Mouse (Mus musculus) forelimb bud, embryonic 11.5 days (tissue): ENCODE data around the gene Pklr.
"Not testable (repeated sequence)": the region's sequence is repeated elsewhere in the genome, so short reads cannot be mapped to it uniquely, and the experiment has no call there.

Experiments
- DNase-seq: peaks from one replicate; pipeline ENCODE4 v3.0.0-alpha.2; 2012; ENCODE audit warnings: low read depth, low spot score

The Pklr gene

GRCm38 (mm10) chr3:89124241-89124640 is 11.7 kb upstream of the Pklr start:
- DNase-seq: no peak

DNA sequence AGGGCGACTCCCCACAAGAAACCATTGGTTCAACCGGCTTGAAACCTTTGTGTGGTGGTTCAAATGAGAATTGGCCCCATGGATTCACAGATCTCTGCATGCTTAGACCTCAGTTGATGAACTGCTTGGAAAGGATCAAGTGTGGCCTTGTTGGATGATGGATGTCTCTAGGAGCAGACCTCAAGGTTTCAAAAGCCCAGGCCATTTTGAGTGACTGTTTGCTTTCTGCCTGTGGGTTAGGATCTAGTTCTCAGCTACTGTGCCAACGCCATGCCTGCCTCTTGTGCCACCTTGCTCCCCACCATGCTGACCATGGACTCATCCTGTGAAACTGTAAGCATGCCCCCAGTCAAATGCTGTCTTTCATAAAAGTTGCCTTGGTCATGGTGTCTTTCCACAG is 10.0 kb upstream of the Pklr start:
- DNase-seq: no peak

DNA sequence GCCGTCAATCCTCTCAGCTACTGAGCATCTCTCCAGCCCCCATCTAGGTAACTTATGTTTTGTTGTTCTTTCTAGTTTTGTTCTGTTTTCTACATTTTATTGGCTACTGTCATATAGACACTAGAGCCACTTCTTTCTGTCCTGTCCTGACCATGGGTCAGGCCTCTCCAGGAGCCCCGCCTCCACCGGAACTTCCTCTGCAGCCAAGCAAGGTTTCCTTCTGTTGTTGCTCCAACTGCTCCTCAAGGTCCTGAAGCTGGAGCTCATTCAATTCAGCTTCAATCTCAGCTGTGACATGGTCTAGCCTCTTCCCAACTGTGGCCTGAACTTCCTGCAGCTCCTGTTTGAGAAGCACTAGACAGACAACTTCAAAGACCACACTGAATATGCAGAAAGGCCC is 6.0 kb upstream of the Pklr start:
- DNase-seq: no peak

DNA sequence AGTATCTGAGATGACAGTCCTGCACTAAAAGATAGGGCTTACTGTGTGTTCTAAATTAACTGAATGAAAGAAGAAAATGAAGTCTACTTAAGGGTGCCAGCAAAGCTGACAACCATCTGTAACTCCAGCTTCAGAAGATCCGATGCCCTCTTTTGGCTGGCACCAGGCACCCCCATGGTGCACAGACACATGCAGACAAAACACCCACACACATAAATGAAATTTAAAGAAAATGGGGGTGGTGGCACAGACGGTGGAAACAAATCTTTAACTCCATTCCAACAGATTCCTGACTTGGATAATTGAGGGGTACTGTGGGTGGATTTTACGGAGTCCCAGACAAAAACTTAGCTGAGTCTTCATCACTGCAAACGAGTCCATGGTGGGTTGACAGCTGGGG is 4.1 kb upstream of the Pklr start:
- no peak for DNase-seq

DNA sequence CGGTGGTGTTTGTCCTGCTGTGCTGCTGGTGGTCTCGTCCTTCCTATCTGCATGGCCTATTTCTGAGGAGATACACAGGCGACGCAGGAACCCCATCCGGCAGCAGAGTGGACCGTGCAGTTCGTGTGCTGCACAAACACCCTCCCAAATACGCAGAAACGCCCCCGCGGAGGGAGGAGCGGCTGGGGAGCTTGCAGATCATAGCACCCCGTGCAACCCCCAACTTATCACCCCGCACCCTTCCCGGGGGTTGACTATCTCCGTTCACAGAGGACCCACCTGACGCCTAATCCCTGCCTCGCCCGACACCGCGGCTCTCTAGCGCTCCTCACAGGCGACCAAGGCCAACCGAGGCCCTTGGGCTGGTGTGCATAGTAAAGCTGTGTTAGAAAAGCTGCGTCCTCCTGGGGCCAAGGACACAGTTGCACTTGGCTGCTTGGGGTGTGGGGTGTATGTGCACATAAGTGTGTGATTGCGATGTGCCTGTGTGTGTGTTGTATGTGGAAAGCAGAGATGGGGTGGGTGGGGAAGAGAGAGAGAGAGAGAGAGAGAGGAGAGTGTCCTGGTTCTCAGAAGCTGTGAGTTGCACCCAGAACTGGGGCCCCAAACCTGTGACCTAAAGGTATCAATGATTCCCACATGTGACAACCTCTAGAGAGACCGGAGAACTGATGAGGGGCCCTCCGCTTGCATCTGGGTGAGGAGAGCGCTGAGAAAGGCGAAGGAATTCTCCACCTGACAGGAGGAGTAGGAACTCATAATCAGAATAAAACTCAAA is 3.5 kb upstream of the Pklr start:
- no peak for DNase-seq

- DNase-seq: no peak
Observed at GRCm38 (mm10) chr3:89133063-89133450, 2.9 kb upstream of the Pklr start.

DNA sequence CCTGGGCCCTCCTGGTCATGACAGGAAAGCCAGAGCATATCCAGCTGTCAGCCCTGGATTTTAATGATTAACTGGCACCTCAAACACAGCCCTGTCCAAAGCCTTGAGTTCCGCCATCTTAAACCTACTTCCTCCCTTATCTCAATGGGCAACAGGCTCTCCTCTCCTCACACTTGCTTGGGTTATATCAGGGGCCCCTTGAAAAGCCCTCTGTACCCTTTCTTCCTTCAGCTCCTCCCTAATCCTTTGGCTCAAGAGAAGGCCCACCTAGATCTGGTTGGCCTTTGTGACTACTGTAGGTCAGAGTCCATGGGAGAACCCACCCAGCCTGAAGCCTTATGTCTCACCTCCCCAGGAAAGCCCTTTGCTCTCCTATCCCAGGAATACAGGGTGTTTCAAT is 2.2 kb upstream of the Pklr start:
- DNase-seq: no peak

GRCm38 (mm10) chr3:89136365-89136764 is 423 bp downstream of the Pklr start:
- DNase-seq: no peak

GRCm38 (mm10) chr3:89144821-89145220 is 8.9 kb downstream of the Pklr start:
- DNase-seq: no peak

DNA sequence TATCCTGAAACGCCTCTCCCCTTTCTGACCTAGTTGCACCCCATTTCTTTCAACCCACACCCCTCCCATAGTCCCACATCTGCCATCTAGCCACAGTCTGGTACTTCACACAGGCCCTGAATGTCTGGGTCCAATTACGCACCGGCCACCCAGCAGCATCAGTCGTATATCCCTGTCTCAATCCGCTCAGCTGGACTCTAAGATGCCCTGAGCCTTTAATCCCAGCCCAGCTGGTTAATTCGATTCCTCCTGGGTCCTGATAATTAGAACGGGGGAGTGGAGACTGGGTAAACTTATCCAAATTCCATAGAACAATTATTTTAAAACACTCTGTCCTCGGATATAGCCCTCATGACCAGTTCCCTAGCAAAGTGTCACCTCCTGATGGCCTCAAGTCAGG is 9.6 kb downstream of the Pklr start:
- DNase-seq: no peak

DNA sequence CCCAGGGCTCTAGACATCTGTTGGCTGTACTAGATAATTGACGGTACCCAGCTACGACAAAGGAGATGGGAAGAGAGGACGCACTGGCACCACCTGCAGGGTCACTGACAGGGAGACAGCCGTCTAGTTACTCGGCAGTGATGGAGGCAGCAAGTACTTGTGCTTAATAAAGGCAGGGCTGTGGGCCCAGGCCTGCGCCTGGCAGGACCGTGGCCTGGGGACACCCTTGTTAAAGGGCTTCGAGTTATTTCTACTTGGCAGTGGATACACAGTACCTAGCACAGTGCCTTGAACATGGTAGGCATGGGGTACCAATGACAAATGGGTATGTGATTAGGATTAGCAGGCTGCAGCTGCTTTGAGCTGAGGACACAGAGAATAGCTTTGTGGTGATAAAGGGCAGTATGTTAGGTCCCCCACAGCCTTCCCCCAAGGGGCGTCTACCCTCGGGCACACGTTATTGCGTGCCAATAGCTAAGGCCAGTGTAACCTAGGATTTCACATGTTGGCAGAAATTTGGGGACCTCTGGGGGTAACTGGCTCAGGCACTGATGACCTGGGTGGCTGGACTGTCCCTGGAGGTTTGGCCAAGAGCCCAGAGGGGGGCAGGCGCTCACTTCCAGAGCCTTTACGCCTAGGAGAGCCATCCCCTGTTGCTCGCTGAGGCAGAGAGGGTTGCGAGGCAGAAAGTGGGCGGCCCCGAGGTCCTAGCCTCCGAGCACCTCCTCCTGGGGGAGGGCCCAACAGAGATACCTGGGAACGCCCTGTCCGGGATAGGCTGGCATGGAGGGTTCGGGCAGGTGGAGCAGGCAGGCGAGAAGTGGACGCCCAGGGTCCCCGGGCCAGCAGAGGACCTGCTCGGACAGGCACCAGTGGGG is 11.4 kb downstream of the Pklr start:
- DNase-seq: no peak

GRCm38 (mm10) chr3:89147979-89148311 is 12.0 kb downstream of the Pklr start:
- no peak for DNase-seq

GRCm38 (mm10) chr3:89148567-89148966 is 12.6 kb downstream of the Pklr start:
- DNase-seq: no peak

DNA sequence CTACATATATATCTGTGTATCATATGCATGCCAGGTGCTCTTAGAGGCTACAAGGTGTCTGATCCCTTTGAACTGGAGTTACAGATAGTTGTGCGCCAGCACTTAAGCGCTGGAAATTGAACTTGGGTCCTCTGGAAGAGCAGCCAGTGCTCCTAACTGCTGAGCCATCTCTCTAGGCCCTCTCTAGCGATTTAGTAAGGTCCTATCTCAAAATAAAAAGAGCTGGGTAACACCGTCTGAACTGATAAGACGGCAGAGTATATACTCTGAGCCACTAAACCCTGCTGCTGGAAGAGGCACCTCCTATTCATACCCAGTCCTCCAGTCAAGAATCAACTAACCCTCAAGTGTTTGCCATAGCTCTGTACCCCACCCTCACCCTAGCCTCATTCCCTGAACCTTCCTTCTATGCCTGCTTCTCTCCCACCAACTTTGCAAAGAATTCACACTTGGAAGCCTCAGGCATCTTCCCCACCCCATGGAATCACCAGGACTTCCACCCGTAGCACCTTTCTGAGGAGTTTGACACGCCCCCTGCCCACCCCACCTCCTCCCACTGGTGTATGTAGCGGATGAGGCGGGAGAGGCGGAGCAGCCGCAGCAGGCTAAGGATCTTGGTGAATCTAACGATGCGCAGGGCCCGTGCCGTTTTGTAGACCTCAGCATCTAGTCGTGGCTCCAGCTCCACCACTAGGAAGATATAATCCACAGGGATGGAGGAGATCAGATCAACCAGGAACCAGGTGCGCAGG is 16.3 kb downstream of the Pklr start:
- no peak for DNase-seq

DNA sequence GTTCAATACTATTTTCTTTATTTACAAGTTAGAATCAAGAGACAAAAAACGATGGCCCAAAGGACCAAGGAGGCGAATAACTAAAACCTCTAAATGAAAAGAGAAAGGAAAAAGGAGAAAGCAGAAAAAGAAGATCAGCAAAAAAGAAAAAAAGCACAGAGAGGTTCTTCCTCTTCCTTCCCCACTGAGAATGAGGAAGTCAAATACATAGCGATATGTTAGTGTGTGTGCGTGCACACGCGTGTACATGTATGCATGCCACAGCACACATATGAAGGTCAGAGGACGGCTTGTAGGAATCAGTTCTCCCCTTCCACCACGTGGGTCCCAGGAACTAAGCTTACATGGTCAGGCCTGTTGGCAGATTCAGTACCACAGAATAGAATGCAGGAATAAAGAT is 21.0 kb downstream of the Pklr start:
- no peak for DNase-seq

DNA sequence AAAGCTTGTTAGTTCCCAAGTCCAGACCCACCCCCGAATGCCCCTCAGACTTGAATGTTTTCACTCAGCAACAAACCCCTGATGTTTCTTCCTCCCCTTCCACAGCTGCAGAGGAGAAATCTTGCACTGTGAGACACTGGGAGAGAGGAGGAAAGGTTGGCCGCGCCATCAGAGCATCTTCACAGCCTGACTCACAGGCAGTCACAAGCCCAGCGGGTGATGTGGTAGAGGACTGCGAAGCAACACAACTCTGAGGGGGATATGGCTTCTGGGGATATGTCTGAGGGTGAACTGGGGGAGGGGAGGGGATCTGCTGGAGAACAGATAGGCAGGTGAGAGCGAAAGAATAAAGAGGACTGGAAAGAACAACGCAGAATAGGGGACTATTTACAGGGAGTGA is 22.7 kb downstream of the Pklr start:
- no peak for DNase-seq

DNA sequence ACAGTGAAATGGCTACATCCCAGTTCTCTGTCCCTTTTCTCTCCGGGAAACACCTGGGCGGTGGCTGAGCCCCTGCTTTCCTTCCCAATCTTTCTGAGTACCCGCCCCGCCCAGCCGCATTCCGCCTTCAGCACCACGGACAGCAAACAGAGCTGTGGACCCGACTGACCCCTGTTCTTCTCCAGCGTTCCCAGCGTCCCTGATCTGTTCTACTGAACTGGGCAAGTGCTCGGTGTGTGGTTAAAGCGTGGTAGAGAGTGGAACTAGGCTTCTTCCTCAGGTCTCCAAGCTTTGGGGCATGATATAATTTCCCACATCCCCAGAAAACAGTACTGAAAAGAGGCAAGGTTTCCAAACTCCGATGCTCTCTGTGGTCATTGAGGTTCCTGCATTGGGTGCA is 23.3 kb downstream of the Pklr start:
- DNase-seq: peak; percentile 68

DNA sequence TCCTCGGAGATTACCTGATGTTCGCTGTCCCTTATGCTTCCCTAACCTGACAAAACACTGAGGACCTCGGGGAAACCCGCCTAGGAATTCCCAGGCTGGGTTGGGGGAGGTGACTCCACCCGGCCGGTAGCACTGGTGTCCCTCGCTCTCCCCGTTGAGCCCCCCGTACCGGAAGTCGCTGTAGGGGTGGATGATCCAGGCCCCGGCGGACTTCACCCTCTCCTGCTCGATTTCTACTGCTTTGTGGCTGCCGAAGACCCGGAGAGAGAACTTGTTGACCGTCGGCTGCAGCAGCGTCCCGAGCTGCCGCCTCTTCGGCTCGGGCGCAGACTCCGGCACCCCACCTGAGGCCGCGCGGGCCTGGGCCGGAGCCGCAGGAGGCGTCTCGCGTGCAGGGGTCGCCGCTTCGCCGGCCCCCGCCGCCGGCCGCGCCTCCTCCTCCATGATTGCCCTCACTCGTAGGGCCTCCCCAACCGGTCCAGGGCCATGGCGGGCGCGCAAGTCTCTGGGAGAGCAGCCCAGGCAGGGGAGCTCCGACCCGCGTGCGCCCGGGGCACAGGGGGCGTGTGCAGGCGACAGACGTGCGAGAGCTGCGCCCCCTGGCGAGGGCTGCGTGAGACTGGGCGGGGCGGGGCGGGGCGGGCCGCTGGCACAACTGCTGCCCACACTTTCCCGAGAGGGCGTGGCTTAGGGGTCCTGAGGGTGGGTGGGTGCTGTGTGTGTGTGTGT is 23.8 kb downstream of the Pklr start, which contains the start of gene Hcn3:
Hcn3 (minus strand) TSS at position 581 of the 729 bp plus-strand sequence.
- DNase-seq: peak; percentile 67

DNA sequence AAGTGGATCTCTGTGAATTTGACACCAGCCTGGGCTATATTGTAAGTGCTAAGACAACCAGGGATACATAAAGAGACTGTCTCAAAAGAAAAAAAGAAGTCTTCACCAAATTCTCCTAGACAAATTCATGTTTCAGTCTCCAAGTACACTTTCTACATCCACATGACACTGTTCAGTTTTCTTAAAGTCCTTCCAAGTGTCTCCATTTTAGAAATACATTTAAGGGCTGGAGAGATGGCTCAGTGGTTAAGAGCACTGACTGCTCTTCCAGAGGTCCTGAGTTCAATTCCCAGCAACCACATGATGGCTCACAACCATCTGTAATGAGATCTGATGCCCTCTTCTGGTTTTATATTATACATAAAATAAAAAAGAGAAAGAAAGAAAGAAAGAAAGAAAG is 25.3 kb downstream of the Pklr start:
- DNase-seq: not testable (repeated sequence)

- no peak for DNase-seq
Observed at GRCm38 (mm10) chr3:89161786-89162185, 25.8 kb downstream of the Pklr start.

DNA sequence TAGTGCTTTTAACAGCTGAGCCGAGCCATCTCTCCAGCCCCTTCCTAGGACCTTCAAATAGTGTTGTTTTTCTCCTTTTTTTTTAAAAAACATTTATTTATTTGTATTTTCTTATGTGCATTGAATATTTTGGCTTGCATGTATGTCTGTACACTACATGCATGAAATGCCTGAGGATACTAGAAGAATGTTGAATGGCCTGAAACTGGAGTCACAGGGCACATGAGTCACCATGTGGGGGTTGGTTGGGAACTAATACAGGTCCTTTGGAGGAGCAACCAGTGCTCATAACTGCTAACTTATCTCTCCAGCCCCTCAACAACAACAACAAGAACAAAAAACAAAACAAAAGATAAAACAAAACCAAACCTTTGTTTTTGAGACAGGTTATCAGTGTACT is 27.2 kb downstream of the Pklr start:
- DNase-seq: no peak
